Mouse (Mus musculus): ENCODE measurements around the gene Abhd13. TPM values are rescaled to one million over a fixed set of nuclear protein-coding genes. Genes with fewer than 3 reads are reported as not detected.

The Abhd13 gene
- polyA plus RNA-seq, 1 experiment from 2014 or later = 8.3 TPM

DNA sequence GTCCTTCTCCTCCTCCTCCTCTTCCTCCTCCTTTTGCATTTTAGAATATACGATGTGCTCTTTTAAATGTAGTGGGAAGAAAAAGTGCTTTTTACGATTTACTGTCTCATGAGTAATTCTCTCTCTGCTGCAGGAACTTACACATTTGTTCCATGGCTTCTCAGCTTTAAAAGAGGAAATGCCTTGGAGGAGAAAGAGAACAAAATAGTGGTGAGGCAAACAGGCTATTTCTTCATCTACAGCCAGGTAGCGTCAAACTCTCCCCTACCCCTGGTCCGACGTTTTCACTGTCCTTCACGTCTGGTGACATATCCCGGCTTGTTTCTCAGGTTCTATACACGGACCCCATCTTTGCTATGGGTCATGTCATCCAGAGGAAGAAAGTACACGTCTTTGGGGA is 53.7 kb downstream of the Abhd13 start:
- H3K27ac ChIP-seq = no peak overlapping the region
- ATAC-seq = no peak
- H3K9ac ChIP-seq = no peak overlapping the region
- no peaks in the 10 kb centered on the region for H3K9me3 ChIP-seq (replicated peaks)
- no peaks in the 10 kb centered on the region for H3K36me3 ChIP-seq
- 64% methylated on average over 9 of the region's 9 CpGs for WGBS (ENCODE audit: insufficient replicate concordance)
- no peak overlapping the region for H3K4me2 ChIP-seq
- no peaks in the 10 kb centered on the region for H3K4me1 ChIP-seq
- no peaks in the 10 kb centered on the region for H3K27me3 ChIP-seq (replicated peaks)
- H3K4me3 ChIP-seq = no peak overlapping the region

- Histone ChIP-seq H3K27ac (no peak overlapping the region), H3K36me3 (no peaks in the 10 kb centered on the region), H3K9ac (no peak overlapping the region), H3K9me3 (replicated peaks) (no peaks in the 10 kb centered on the region), H3K4me1 (no peaks in the 10 kb centered on the region), H3K4me3 (no peak overlapping the region), H3K4me2 (no peak overlapping the region), H3K27me3 (replicated peaks) (no peaks in the 10 kb centered on the region)
- no peak for ATAC-seq
- WGBS (ENCODE audit: insufficient replicate concordance) = 38% methylated on average over 3 of the region's 3 CpGs
These were observed 63.4 kb downstream of the Abhd13 start for GRCm38 (mm10) chr8:10040866-10041265.

Other genes starting within 250 kb of the Abhd13 start
- gene Fam155a, start 206.5 kb upstream of the Abhd13 start, polyA plus RNA-seq (2016; fragmentation: Nextera tagmentation; extraction: Ambion mirVana) = 0.12 and 0.26 TPM in 2 replicates
- gene Gm10217, start 113.5 kb upstream of the Abhd13 start, polyA plus RNA-seq (2016; fragmentation: Nextera tagmentation; extraction: Ambion mirVana) = not detected in 2 replicates
- gene Lig4, start within 50 bp of the Abhd13 start, polyA plus RNA-seq (2016; fragmentation: Nextera tagmentation; extraction: Ambion mirVana) = 1.6 and 2.0 TPM in 2 replicates
- gene Tnfsf13b, start 28.8 kb downstream of the Abhd13 start, polyA plus RNA-seq (2016; fragmentation: Nextera tagmentation; extraction: Ambion mirVana) = 0.06 and 0.15 TPM in 2 replicates
- gene Myo16, start 176.2 kb downstream of the Abhd13 start, polyA plus RNA-seq (2016; fragmentation: Nextera tagmentation; extraction: Ambion mirVana) = 0.07 TPM in 1 of 2 replicates, not detected in the other

Data from liver, embryonic 12.5 days (tissue).